Mouse (Mus musculus) cerebellum, adult 11-12 months (tissue): ENCODE results near the gene Insl5.

ENCODE experiments used
- DNase-seq: peaks from one replicate; pipeline ENCODE4 v3.0.0; 2022

Insl5 gene

GRCm38 (mm10) chr4:103026621-103027020, at the start of gene Insl5:
Gene Insl5 (minus strand): TSS chr4:103026842.
- no peak for DNase-seq

DNA sequence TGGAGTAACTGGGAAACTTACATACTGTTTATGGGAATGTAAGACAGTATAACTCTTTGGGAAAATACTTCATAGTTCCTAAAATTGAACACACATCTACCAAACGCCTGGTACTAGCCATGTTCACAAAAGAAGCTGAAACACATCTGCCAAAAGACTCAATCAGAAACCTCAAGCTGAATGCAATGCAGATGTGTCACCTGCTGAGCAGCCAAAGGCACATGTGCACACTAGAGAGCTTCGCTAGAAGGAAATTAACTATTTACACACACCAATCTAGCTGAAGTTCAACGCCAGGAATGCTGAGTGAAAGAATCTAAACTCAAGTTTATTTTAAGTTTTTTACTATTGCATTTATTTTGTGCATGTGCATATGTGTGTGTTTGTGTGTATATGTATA, 44.0 kb upstream of the Insl5 start:
- DNase-seq = no peak

- no peak for DNase-seq
Observed at GRCm38 (mm10) chr4:103067906-103068655, 41.4 kb upstream of the Insl5 start.

DNA sequence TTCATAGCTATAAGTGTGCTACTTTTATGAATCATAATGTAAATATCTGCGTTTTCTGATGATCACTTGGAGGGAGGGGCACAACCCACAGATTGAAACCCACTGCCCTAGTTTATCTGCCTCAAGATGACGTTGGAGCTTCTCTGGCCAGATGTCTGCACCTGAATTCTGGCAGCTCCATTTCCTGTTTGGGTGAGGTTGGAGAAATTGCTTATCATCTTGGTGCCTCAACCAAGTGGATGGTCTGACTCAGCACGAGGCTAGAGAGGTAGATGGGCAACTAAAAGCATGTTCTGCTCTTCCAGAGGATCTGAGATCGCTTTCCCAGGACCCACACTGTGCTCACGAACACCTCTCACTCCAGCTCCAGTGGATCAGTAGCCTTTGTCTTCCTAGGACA, 38.3 kb upstream of the Insl5 start:
- no peak for DNase-seq

GRCm38 (mm10) chr4:103064421-103064820, 37.8 kb upstream of the Insl5 start:
- no peak for DNase-seq

DNA sequence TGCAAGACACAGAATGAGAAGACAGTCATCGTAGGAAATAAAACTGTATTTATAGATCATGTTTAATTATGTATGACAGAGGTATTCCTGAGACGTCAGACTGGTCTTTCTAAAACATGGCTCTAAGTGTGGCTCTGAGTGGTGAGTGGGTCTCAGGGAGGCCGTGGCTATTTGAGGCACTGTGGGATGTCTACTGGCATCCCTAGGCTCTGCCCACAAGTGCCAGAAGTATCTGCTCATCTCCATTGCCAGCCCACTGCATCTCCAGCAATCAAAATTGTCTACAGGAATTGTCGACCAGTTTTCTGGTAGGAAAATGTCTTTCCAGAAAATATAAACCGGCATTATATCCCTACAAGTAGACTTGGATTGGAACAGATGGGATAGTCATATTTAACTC, 30.3 kb upstream of the Insl5 start:
- no peak for DNase-seq

DNA sequence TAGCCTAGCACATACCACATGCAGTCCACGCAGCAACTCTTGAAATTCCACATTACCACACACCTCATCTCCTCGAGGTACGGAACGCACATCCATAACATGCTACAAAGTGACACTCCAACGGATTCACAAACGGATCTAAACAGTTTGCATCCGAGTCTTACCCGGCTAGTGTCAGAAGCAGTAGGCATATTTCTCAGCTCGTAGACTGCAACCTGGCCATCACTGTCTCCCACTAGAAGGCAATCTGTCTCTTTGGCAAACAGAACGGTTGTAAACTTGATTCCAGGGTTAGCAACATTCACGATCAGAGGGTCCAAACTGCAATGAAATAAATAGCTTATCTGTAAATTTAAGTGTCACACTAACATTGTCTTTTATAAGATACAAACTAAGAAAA, 21.4 kb upstream of the Insl5 start:
- DNase-seq = no peak

DNA sequence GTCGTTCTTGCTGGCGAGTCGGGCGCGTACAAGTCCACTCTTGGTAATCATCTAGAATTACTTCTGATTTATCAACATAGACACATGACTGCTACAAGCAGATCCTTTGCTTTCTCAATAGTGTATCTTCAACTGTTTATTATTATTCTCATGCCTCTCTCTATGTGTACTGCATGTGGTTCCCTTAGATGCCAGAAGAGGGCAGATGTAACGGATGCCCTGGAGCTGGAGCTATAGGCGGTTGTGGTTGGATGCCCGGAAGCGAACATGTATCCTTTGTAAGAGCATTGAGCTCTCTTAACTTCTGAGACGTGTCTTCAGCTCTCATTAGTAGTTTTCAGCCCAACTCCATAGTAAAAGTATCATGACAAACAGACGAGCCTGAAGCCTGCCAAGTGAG, 16.4 kb upstream of the Insl5 start:
- DNase-seq = no peak

DNA sequence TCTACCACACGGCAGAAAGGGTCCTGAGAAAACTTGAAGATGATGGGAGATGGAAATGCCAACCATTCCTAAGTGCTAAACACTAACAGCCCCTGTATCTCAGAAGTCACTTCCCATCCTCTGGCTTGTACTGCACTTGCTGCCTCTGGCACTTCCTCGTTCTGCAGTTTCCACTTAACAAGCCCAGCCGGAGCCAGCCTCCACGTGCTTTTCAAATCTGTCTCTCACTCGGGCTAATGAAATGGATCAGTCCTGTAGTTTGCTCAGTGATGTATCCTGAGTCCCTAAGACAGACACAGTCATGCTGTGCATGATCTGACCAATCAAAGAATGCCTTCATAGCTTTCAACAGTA, 13.2 kb upstream of the Insl5 start:
- DNase-seq = no peak

DNA sequence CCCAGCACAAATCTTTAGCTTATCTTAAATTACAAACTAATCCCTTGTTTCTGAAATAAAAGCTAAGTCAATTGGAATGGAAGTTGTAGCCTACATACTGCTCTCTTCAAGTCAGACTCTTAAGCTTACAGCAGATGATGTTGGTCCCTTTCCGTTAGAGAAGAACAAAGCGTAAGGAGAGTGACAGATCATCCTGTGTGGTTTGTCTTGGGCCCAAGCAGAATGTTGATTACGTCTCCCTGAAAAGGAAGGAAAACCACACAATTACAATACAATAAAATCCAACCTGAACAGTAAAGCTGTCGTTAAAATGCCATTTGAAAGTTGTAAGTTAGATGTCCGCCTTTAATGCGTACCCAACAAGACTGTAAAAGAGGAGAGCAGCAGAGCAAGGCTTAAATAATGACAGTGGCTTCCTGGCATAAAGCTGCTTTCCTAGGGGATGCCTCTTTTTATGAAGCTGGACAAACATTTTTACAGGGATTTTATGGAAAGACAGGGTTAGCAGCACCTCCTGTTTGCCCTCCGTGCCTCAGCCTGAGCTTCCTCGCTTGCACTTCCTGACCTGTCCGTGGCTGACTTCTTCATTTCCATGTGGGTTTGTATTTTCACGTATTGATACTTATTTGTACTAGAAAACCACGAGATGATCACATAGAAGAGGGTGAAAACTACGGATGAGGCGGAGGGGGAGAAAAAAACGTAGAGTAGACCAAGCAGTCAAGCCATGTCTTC, 12.6 kb upstream of the Insl5 start:
- DNase-seq = no peak

- no peak for DNase-seq
Observed at GRCm38 (mm10) chr4:103028177-103029088, 1.8 kb upstream of the Insl5 start.

GRCm38 (mm10) chr4:103027745-103028144, 1.1 kb upstream of the Insl5 start:
- no peak for DNase-seq

GRCm38 (mm10) chr4:103013490-103013889, 13.2 kb downstream of the Insl5 start:
- no peak for DNase-seq

GRCm38 (mm10) chr4:103011823-103012222, 14.8 kb downstream of the Insl5 start:
- DNase-seq = no peak

DNA sequence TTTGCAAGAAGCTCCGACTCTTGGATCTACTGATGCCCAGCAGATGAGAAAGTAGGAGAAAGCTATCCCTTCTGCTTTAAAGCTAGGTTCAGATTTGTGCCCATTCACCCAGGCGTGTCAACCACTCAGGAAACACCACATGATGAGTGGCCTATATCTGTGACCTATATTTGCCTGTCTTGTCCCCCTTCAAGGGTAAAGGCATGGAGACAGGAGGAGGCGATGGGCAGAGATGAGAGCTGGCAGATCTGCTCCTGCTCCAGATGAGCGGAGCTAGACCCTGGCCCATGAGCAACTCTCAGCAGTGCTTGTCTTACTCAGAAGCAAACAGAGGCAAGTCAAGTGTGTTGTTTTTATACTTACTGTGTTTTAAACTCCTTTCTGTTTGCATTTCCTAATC, 15.9 kb downstream of the Insl5 start:
- no peak for DNase-seq

GRCm38 (mm10) chr4:103006943-103007418, 19.7 kb downstream of the Insl5 start:
- no peak for DNase-seq

- no peak for DNase-seq
Observed at GRCm38 (mm10) chr4:103006266-103006665, 20.4 kb downstream of the Insl5 start.

GRCm38 (mm10) chr4:103005190-103005945, 21.3 kb downstream of the Insl5 start:
- no peak for DNase-seq

DNA sequence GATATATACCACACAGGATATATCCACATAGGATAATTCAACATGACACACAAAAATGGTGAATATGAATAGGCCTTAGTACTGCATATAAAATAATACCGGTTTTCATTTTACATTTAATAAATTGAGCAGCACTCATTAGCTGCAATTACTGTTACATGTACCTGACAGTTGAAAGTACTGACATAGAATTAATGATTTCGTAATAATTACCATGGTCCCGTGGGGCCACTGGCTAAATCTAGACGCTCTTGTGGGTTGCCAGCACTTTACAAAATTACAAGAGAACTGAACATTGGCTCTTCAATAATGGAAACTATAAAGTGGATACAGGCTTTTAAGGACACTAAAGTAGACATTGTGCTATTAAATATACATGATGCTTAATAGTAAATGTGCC, 22.0 kb downstream of the Insl5 start:
- no peak for DNase-seq

DNA sequence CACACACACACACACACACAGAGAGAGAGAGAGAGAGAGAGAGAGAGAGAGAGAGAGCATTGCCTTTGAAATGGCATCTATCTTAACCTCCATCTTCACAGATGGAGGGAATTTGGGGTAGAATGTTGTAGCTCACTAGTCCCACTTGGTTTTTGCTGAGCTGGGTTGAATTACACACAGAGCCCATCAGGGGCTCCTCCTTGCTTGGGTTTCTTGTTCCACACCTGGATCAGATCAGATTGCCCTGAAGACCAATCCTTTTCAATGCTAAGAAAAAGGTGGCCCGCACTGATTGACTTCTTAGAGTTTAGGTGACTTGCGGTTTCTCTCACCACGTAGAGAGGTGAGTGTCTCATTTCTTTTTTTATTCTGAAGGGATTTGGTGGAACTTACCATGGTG, 35.0 kb downstream of the Insl5 start:
- no peak for DNase-seq

- DNase-seq = no peak
Observed at GRCm38 (mm10) chr4:102990595-102991340, 35.9 kb downstream of the Insl5 start.

- DNase-seq = no peak
Observed at GRCm38 (mm10) chr4:102990016-102990415, 36.6 kb downstream of the Insl5 start.
